Mouse (Mus musculus): ENCODE measurements around the gene Glyatl3.

DNA sequence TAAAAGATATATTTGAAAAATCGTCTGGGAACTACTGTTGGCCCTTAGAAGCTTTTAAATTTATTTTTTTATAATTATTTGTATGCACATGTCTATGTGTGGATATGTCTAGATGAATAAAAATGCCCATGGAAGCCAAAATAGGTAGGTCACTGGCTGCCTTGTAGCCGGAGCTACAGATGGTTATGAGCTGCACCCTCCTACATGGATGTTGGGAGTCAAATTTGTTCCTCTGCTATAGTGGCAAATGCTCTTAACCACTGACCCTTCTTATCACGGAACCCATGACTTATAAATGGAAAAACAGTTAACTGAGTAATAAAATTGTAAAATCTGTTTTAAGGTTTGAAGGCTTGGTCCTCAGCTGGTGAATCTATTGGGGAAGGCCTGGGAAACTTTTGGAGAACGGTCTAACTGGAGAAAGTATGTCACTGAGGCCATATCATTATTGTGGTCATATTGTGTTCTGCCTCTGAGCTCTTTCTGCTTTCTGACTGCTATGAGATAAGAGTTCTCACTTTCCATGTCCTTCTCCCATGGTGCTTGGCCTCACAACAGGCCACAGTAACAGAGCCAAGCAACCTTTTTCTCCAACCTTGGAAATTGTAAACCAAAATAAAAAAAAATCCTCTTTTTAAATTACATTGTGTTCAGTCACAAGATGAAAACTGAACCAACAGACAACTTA lies 26.2 kb downstream of the Glyatl3 start:
- TF ChIP-seq CTCF (IDR thresholded peaks at IDR 0.05; ENCODE audit: insufficient read depth, low read depth, low read length) (no peak), POLR2A (IDR thresholded peaks at IDR 0.05; ENCODE audit: insufficient read depth, low read depth, low read length) (no peak)

All from olfactory bulb, adult 2 months (tissue).